Mouse (Mus musculus): ENCODE measurements around the gene Schip1.

Gene Schip1

DNA sequence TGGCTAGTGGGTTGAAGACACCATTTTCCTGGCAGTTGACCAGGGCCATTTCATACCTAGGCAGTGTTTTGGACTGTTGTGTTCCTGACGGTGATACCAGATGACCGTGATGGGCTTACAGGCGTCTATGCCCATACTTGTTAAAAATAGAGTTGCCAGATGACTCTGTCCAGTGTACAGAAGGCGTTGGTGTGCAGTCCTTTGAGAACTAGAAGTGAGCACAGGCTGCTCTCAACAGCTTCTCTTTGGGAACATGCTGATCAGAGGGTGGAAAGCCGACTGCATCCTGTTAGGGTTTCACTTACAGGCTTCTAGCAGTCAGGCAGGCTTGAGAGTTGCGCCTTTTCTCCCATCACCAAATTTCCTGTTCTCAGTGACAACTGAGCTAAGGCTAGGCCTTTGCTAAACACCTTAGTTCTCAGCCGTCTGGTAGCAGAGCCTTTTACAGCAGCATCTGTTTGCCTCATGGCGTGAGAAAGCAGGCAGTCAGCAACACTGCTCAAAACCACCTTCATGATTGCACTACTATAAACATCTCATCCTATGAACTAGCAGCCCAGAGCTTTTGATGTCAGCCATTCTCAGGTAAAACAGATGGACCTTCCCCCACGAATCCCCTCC lies 524.7 kb downstream of the Schip1 start:
- DNase-seq: no peak

DNA sequence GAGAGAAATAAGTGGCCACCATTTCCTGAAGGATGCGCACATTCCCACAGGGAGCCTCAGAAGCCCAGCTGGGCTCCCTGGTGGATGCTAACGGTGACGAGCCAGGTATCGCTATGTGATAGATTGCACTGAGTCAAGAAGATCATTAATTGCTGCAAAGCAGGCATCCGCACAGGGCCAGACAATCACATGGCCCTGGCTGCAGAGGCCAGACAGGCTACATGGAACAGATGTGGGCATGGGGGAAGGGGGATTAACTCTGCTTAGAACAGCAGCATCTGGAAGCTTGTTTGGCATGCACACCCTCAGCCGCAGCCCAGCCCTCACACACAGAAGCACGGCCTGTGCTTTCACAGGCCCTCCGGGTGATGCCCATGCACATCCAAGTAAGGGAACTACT lies 525.8 kb downstream of the Schip1 start:
- no peak for DNase-seq

DNA sequence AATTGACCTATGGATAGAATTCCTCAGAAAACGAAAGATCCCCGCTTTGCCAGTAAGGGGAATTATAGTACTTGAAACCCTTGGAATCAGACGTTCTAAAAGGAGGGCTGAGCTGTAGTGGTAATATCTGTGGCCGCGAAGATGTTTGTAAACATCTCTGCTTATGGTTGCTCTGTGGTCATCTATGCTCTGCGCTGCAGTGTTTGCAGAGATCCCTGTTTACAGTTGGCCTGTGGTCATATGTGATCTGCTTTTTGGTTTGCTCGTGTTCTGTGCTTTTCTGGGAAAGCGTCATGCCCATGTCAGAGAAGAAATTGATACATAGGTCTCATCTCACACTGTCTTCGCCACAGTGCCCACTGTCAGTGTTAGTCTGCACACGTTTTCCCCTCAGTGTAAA lies 528.0 kb downstream of the Schip1 start:
- DNase-seq: no peak

DNA sequence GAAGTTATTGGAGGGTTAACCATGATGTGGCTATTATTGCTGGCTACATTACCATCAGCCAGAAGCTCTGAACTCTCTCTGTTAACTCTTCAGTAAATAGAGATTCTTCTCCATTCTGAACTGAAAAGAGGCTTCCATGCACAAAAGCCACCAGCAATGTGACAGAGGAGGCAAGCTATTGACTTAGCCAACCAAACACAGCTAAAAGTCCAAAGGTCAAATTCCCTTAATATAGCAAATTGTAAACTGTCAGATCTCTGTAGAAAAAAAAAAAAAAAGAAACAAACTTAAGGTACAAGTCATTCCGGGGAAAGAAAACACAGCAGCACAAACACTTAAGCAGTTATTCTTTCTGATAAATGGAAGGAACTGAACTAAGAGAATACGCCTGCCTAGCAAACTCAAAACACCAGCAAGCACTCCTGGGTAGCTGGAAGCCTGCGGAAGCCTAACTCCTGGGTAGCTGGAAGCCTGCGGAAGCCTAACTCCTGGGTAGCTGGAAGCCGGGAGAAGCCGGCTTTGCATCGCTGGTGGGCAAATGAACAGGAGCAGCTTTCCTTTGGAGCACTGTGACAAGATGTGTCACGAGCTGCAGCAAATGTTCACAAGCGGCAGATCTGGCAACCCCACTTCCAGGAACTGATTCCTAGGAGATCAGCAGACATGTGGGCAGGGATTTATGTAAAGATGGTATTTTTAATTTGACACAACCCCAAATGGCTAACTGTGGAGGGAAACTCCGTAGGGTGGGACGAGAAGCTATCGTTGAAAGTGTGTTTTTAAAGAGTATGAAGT lies 528.7 kb downstream of the Schip1 start:
- DNase-seq: peak in 1 of 2 experiments; percentile 25

DNA sequence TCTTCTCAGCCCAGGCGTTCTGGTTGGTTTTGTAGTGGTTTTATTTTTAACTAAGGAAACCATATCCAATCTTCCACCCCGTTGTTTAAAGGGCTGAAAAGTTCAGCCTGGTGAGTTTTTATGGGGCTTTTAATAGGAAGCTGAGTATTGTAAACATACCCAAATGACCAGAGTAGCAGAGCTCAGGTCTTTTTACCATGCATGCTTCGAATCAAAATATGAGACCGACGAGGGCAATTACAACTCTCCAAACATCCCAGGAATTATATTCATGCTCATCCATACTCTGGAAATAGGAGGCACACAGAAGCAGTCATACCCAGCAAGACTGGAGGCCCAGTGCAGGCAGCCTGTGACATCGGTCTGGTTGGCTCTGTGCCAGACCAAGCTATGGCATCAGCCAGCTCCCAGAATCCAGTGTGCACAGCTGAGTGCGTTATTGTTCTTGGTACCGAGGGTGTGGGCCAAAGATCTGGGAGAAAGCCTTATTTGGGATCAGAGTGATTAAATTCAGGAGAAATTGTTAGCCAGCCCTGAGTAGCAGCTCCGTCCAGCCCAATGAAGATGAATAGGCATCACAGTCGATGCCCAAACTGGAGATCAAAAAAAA lies 530.8 kb downstream of the Schip1 start:
- peak in 1 of 2 experiments; percentile 37 for DNase-seq

DNA sequence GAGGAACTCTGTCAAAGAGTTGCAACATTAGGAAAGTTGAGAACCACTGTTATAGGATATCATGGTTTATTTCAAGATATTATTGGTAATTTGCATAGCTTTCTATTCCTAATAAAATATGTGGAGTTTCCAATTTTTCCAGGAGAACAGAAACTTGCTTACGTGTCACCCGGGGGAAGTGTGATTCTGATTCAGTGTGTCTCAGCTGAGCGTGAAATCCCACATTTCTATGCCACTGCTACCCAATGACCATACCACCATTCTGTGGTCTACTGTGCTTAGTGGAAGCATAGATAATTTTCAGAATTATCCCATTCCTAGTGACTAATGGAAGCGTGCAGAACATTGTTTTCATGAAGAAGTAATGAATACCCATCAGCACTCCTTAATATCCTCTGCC lies 532.3 kb downstream of the Schip1 start:
- DNase-seq: no peak

DNA sequence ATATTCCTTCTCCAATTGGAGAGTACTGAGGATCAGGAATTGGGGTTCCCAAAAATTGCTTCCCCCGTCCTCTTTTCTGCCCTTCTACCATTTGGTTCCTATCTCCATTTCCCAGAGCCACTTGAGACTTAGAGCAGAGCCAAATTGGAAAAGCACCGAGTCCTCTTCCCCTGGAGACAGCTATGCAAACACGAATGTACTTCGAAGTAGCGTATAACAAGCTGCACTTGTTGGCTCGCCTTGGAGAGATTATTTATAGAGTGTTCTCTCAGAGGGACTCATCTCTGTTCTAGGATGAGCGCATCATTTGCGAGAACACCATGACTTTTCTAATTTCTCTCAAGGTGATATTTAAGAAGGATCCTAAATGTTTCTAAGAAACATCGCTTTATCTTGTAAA lies 538.3 kb downstream of the Schip1 start:
- no peak for DNase-seq

DNA sequence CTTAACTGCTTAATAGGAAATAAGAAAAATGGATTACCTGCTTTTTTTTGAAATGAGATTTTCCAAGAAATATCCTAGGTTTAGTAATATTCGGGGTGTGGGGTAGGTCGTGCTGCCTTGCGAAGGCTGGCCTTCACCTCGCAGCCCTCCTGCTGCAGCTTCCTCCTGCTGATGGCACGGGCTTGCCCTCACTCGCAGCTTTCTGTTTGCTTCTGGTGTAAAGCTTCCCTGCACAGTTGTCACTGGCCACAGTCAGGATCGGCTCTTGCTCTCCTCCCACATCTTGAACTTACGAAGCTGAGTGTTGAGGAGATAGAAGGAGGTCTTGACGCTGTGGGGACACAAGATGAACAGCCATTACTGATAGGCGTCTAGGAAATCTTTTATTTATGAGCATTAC lies 539.9 kb downstream of the Schip1 start:
- no peak for DNase-seq

DNA sequence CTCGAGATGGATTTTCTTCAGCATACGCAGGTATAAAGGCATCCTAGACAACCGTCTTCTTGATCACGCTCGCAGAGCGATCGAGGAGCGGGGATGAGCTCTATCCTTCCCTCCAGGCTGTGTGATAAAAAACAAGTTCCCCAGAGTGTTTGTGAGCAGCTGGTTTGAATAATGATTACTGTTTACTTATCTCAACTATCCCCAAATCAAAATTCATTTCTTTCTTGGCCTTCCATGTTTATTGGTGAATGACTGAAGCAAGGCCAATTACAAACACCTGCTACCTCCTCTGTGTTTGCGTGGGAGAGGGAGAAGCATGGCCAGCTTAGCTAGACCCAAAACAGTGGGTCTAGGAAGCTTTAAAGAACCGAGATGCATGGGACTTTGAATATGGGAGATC lies 540.4 kb downstream of the Schip1 start:
- no peak for DNase-seq

DNA sequence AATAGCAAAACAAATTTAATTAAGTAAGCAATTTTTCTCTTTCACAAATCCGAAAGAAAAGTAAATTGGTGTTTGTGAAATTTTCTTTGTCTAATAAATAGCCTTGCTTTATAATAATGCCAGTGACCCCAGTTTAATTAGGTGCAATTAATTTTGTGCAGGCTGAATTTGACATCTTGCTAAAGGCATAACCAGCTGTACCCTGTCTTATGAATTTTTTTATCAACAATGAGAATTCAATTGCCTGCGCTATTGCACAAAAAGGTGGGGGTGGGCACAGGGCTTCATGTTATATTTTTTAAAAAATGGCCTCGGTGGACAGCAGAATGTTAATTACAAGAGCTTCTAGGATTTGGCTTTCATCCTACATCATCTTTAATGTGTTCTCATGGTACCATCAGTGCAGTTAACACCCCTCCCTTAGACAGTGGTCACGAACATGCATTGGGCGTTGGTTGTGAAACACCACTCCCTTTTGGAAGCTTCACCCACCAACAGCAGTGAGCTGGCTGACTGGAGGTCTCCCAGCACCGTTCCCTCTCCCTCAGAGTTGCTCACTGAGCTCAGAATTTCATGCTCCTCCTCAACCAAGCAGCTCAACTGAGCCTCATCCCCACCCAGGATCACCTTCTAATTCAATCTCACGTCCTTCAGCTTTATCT lies 541.5 kb downstream of the Schip1 start:
- DNase-seq: no peak

DNA sequence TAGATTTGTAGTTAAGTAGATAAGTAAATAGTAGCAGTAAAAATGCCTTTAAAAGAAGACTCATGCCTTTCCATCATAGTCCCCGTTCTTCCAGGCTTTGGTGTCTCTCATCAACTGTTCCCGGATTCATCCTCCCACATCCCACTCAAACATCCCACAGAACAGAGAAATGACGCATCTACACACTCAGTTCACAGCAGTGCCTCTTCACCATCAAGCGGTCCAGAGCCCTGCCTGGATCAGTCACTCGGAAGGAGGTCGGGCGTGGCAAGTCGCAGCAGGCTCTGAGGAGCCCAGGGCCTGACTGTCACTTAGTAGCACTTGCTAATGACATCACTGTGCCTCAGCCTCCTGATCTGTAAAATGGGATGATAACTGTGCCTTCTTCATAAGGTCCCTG lies 542.1 kb downstream of the Schip1 start:
- no peak for DNase-seq

DNA sequence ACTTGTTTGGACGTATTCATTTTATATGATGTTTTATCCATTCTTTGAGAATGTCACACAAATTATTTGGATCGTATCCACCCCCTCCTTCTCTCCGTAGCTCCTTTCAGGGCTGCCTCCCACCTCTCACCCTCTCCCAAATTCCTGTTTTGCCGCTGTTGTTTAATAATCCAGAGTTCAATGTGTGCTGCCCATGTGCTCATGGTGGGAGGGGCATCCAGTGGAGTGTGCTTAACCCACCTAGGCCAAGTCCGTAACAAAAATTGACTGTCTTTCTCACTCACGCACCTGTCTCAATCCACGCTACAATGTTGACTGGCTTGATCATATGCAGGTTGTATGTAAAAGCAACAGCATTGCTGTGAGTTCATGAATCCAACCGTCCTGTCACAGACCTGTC lies 542.7 kb downstream of the Schip1 start:
- DNase-seq: no peak

DNA sequence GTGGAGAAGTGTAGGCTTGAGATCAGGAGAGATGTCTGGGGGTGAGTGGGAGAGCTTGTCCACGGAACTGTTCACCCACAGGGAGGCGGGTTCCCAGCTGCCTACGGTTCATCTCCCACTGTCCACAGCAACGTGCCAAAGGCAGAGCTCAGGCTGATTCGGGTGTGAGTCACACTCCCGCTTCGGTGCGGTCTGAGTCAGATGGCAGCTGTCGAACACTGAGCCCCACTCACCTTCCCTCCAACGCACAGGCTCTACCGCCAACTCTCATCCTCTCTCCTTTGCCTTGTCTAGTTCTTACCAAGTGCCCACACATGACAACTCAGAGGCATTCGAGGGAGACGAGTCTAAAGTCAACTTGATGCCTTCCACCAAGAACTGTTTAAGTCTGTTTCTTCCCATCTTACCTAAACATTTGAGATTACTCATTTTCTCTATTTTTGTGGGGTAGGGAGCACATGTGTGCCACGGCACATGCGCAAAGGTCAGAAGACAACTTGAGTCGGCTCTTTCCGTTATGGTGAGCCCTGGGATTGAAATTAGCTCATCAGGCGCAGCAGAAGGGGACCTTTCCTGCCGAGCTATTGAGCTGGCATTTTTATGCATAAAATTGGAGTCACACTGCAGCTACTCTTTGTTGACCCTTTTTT lies 544.4 kb downstream of the Schip1 start:
- peak; percentile 48 to 55 for DNase-seq

DNA sequence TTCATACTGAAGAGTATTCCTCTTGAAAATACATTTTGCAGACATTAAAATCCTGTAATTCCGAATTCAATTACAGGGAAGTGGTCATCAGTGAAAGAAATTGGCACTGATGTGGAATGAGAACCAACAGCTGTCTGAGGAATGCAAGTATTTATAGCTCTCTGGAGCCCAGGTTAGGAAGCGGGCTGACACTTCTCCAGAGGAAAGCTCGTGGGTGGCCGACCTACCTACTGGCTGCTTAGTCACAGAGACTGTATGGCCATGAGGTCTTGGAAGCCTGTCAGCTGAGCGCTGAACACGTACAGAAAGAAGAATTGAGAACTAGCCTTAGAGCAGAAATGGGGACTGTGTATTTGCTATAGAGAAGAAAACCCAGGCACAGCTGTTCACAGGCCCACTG lies 545.4 kb downstream of the Schip1 start:
- no peak for DNase-seq

DNA sequence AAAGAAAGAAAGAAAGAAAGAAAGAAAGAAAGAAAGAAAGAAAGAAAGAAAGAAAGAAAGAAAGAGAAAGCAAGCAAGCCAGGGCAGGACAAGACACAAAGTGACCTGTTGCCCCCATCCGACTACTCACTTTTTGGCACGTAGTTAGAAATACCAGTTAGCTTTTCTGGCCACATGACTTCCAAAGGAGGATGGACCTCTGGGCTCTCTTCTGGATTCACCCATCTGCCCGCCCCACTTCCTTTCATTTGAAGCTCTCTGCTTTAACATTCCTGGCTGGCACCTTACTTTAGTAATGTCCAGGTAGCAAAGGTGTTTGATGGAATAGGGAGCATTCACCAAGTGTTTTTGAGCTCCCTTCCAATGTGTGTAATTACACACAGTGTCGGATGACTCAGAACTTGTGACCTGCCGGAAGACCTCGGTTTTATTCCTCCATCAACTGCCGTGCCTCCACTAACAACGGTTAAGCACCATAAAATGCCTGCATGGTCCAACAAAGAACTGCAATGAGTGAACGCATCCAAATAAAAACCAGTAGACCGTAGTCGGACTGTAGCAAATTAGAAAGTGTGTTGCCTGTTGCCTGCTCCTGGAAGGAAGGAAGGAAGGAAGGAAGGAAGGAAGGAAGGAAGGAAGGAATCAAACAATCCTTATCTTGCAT lies 546.1 kb downstream of the Schip1 start:
- DNase-seq: no peak

DNA sequence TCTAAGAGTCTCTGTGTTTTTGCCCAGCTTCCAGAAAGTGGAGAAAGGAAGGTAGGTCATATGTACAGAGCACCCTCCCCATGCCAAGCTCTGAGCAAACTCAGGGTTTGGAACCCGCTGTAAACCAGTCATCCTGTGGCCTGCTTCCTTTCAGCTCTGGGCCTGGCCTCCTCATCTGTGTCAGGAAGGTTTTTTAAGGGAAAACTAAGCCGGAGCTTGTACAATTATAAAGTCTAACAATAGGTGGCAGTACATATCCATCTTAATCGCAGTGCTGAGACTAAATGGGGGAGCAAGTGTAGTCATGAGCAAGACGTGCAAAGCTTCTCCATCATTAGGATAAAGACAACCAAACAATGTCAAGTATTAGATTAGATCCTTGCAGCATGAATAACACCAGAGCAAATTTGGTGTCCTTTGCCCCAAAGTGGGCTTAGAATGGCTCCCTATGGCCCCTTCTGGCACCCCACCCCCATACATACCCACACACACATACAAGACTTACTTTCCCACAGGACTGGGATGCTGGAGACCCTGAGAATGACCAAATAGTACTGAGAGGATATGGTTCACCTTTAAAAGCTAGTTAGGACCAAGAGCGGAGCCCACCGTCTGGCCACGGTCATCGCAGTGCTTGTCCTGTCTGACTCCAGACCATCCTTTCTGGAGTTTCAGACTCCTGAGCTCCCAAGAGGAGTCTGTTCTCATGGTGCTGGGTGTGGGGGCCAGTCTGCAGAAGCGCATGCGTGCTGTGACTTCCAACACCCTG lies 550.6 kb downstream of the Schip1 start:
- peak; percentile 25 to 57 for DNase-seq

DNA sequence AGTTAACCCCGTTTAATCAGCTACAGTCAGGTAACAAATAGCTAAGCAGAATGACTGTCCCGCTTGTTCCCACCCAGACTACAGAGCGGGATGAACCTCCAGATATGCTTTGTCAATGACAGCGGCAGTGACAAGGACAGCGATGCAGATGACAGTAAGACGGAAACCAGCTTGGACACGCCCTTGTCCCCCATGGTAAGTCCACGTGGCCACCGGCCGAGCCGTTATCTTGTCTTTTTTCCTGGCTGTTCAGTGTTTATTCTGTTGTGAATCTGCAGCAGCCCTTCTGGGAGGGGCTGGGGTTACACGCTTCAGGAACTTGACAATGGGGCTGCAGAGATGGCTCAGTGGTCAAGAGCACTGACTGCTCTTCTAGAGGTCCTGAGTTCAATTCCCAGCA lies 551.8 kb downstream of the Schip1 start:
- no peak for DNase-seq

DNA sequence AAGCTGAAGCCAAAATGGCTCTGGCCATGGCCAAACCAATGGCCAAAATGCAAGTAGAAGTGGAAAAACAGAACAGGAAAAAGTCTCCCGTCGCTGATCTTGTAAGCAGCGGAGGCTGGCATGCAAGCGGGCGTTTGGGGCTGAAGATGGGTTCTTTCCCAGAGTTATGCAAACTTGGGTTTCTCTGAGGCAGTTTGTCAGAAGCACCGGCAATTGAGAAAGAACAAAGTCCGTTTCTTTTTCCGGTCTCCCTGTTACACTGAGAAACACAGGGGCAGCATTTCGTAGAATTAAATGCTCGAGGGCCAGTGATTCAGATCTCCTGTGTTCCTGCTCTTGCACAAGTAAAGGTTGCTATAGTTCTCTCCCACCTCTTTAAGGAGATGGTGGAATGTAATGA lies 553.1 kb downstream of the Schip1 start:
- DNase-seq: no peak

DNA sequence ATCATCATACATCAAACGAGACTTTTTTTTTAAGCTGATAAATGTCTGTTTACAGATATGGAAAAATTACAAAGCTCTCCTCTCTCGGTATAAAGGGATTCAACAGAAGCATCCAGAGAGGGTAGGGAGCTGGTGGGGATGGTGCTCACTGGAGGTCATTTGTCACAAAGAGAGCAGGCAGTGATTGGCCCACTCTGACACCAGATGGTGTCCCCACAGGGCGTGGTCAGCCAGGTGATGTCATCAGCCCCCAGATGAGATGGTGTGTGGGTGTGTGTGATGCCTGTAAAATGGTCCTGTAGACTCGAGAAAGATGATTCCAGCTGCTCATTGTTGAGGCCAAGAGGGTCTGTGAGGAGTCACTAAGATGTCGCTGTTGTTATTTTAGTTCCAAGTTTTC lies 554.5 kb downstream of the Schip1 start:
- peak in 1 of 2 experiments; percentile 31 for DNase-seq

DNA sequence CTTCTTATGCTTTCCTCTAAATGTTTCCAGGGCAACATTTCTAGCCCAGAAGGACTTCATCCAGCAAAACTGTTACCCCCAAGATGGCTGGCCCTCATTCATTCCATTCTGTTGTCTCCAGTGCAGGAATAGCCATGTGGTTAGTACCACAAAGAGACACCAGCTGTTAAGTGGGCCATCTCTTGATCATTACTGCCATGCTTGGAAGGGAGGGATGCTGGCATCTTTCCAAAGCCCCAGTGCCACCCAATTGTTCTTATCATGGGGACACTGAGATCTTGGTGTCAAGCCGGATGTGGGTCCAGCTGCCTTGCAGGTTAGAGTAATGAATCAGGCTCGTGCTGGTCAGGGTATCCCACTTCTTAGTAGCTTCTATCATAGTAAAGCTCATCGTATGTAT lies 557.4 kb downstream of the Schip1 start:
- DNase-seq: peak in 1 of 2 experiments; percentile 4

DNA sequence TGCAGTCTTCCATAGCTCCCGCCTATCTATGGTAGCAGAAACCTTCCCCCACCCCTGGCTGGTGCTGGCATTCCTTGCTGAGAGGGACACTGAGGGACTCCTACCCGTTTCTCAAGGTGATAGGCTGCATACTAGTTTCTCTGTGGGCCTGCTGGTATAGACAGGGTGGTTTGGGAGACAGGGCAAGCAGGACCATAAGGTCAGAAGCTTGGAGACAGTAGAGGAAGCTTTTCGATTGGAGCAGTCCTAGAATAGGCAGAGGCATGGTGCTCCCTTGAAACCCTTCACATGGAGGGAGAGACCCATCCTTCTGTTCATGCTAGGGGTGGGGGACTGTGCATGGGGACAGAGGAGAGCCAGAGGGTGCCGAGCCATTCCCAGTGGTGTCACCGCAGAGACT lies 558.4 kb downstream of the Schip1 start:
- no peak for DNase-seq

DNA sequence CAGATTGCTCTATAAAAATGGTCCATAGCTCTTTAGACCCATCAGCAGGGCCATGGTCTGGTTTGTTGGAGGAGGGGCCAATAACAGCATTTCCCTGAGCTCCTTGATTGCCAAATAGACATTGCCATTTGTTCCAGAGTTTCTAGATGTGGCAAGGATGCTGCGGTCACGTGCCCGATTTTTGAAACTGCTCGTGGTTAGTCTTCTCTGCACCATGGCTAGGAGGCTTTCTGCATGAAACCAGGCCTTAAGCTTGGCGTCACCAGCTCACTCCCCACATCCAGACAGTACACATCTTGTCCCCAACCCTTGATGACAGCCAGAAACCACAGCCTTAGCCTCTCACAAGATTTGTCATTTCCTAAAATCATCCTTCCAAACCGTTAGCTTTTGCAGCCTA lies 559.9 kb downstream of the Schip1 start:
- DNase-seq: no peak

Data from cerebellum, postnatal 14 days (tissue).